Mouse (Mus musculus) kidney, adult 18-20 months (tissue): ENCODE measurements around the gene Cyp26b1.

Source experiments
- DNase-seq: peaks from one replicate; pipeline ENCODE4 v3.0.0; 2021

The Cyp26b1 gene

DNA sequence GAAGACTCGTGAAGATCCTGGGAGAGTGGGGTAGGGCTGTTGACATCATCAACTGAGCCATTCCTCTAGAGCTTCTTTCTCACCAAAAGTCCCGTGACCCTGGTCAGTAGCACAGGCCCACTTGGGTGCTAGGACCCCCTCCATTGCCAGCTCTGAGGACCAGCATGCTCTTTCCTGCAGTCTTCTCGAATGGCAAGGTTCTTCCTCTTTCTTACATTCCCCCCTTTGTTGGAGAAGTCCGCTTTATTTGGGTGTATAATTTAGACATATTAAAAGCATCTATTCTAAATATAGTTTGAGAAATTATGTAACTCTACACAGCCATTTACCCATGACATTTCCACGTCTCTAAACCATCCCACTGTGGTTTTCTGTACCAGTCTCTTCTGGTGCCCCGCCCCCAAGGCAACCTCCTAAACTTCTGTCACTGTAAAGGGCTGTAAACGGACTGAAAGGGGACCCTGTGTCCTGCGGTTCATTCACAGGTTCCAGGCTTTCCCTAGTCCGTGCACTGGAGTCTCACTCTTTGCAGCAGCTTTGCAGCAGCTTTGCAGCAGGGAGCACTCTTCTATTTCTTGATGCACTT lies 43.8 kb downstream of the Cyp26b1 start:
- no peak for DNase-seq

GRCm38 (mm10) chr6:84545428-84545827 lies 48.3 kb downstream of the Cyp26b1 start:
- no peak for DNase-seq

GRCm38 (mm10) chr6:84544359-84544758 lies 49.3 kb downstream of the Cyp26b1 start:
- DNase-seq, result no peak

DNA sequence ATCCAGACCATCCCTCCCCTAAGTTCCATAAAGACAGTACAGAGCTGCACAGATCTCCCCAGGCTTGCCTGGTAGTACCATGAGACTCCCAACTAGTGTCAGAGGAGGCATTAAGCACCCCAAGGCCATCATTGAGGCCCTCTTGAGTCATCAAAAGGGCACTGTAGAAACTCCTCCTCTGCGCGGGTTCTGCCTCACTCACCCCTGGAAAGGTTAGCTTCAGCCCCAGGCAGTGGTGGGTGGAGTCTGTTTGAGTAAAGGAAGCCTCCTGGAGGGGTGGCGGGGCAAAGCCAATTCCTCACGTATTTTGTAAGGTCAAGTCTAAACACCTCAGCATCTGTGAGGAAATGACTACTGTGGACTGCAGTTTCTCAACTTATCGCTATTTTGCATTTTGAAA lies 50.2 kb downstream of the Cyp26b1 start:
- DNase-seq, result no peak

DNA sequence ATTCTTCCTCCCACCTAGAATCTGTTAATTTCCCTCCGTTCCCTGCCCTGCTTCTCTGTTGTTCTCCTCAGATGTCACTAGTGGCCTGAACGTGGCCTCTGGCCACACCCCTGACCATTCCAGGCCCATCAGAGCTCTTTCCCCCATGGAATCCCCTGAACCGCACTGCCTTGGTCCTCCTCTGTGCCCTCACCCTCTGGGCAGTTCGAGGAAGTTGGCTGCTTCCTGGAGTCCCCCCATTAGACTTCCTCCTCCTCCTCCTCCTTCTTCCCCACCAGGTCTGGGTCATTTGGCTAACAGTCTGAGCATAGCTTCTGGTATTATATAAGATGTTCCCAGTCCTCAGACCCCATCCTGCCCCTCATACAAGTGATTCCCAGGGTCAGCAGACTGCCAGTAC lies 53.8 kb downstream of the Cyp26b1 start:
- no peak for DNase-seq

DNA sequence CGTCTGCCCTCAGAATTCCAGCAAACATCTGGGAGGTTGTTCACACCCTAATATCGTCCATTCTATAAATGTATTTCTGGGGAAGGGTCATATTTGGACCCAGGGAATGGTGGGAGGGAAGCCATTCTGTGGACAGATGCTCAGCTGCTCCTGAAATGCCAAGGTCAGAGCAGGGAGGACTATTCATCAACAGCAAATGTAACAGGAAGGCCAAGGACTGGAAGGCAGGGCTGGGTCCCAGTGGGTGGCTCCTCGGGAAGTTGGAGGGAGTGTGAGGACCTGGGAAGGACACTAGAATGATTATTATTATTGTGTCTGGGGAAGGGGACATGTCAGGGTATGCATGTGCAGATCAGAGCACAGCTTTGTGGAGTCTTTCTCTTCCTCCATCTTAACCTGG lies 55.0 kb downstream of the Cyp26b1 start:
- DNase-seq, result no peak

GRCm38 (mm10) chr6:84537611-84538197 lies 56.0 kb downstream of the Cyp26b1 start:
- no peak for DNase-seq

DNA sequence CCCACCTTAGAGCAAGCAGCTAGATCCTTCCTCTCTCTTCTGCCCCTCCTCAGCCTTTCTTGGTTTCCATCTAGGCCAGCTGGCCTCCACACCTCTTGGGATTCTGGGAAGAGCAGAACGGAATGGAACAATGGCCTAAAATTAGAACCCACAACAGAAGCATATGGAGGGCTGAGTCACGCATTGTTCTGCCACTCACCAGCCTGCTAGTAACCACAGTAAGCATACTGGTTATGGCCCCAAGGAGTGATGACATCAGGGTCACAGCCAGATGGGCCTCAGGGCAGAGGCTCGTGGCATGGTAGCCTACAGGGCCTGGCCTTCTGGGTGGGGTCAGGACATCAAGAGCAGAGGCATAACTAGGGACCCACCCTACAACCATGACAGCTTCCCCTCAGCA lies 58.8 kb downstream of the Cyp26b1 start:
- no peak for DNase-seq

- no peak for DNase-seq
These were observed 63.8 kb downstream of the Cyp26b1 start for GRCm38 (mm10) chr6:84529912-84530311.

- no peak for DNase-seq
These were observed 68.7 kb downstream of the Cyp26b1 start for GRCm38 (mm10) chr6:84524901-84525601.
